Mouse (Mus musculus) heart, postnatal 36 days (tissue): ENCODE data around the gene Prcc. TPM values are rescaled to one million over a fixed set of nuclear protein-coding genes. Genes with fewer than 3 reads are reported as not detected.

Experiments used
- DNase-seq, 2 experiments: peaks; one replicate each; pipeline ENCODE4 v3.0.0; 2021 to 2022
- intact Hi-C: fragments of 180-260 bp; cut with DNase I; formaldehyde crosslinking; loops from one replicate; pipeline ENCODE4 v1.15.1; 2025
- total RNA-seq, 2 experiments: library from RNA; stranded (reverse); gene quantifications; 2 replicates each; pipeline ENCODE4 v1.2.3; 2021

The Prcc gene
- total RNA-seq, result 10 to 100 TPM; 47.5 to 51.6 TPM

DNA sequence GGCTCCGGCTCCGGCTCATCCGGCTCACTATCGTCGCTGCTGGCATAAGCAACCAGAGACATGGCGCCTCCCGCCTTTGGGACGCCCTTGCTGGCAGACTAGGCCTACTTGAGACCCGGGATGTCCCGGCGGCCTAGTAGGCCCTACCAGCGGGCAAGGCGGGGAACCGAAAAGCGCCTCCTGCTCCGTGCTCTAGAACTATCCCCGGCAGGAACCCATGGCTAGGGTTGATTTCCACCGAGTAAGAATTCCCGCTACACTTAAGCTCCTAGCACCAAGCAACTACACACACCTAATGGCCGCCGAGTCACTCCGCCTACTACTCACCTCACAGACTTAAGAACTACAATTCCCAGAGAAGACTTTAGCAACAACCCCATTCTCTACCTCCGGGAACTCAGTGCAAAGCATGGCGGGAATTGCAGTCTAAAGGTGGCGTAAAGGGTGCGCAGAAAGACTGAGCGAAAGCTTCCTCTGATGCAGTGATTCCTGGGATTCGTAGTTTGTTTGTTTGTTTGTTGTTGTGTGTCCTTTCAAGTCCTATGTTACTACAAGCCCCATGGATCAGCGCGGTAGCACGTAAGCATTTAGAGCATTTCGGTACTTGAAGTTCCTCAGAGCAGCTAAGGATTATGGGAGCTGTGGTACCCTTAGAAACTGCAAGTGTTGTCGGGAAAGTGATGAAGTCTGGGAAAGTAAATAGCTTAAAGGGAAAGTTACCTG is at the start of gene Prcc:
Gene Prcc (minus strand): TSS at position 328 of the 723 bp plus-strand sequence.
- DNase-seq, result peak; percentile 83 to 87
- intact Hi-C loops, result loop anchor here (1.0 to 2.0 kb wide), 3 partner anchors 20 to 45 kb away; partner anchors contain the start of genes Isg20l2, Mrpl24 and Rrnad1

DNA sequence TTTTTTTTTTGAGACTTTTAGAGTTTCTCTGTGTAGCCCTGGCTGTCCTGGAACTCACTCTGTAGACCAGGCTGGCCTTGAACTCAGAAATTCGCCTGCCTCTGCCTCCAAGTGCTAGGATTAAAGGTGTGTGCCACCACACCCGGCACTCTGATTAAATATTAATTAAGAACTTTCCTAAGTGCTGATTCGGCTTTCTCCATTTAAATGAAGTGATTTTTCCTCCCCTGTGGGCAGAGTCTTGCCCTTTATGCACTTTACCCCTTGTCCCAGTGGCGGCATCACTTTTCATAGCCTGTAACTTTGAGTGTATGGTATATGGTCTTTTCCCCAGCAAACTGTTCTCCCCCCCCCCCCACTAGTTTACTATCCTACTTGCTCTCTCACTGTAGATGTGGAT is 49.8 kb upstream of the Prcc start:
- intact Hi-C loops, result loop anchor here (1.0 kb wide), 2 partner anchors 26 to 52 kb away; no protein-coding TSS in a partner anchor
- DNase-seq, result no peak

DNA sequence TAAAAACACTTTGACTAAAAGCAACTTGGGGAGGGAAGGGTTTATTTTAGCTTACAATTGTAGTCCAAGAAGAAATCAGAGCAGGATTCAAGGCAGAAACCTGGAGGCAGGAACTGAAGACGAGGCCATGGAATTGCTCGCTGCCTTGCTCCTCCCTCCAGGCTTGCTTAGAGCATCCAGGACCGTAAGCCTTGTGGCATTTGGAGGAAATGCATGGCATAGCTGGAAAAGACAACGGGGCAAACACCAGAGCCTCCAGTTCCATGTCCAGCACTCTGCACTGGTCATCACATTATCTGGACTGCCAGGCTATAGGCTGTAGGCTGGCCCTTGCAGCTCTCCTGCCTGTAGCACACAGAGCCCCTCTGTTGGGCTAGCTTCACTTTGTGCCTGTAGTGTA is 49.1 kb upstream of the Prcc start:
- DNase-seq, result no peak
- intact Hi-C loops, result no loop called here

DNA sequence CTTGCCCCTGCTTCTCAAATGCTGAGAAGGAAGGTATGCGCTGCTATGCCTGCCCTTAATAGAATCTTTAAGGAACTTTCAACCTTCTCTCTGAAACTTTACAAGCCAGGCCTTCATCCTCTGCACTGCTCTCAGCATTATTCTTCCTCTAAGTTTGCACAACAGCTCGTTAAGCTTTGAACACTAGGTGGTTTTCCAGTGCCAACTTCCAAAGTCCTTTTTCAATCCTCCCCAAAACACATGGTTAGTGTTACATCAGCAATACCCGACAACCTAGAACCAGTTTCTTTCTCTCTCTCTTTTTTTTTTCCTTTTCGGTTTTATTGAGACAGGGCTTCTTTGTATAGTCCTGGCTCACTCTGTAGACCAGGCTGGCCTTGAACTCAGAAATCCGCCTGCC is 48.6 kb upstream of the Prcc start:
- DNase-seq, result no peak

DNA sequence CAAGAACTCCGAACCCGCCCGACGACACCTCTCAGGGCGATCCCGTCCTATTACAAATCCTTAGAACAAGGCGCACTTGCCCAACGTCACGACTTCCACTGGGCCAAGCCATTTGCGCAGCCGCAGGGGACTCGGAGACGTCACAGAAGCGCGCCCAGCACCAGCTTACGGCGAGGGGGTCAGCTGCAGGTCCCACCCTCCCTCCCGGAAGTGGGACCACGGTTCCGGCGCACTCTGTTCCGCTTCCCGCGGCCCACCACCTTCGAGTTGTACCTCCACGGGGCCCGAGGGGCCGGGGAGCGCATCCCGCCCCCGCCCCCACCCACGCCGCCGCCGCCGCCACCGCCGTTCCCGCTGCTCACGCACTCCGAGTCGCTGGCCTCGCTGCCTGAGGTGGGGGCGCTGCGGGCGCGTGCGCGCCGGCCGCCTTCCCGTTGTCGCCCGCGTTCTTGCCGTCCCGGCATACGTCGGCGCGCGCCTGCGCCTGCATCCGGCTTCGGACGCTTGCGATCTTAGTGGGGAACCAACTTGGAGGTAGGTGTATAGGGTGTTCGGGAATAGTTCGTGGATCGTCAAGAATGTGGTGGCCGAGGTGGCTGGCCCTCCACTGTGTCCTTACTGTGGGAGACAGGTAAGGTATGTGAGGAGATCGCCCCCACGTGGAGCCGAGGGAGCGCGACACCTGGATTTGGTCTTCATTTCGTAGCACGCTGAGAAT is 44.8 kb upstream of the Prcc start, which contains the start of the genes Isg20l2 and Rrnad1:
Gene Isg20l2 (plus strand): TSS at position 237 of the 718 bp plus-strand sequence.
Gene Rrnad1 (minus strand): TSS at position 640 of the 718 bp plus-strand sequence.
- DNase-seq, result peak; percentile 96 to 98
- intact Hi-C loops, result loop anchor here (2.0 kb wide), 1 partner anchor 43 kb away; no protein-coding TSS in a partner anchor

More for the DNA sequence above, 48.6 kb upstream of the Prcc start:
- intact Hi-C loops, result no loop called here

DNA sequence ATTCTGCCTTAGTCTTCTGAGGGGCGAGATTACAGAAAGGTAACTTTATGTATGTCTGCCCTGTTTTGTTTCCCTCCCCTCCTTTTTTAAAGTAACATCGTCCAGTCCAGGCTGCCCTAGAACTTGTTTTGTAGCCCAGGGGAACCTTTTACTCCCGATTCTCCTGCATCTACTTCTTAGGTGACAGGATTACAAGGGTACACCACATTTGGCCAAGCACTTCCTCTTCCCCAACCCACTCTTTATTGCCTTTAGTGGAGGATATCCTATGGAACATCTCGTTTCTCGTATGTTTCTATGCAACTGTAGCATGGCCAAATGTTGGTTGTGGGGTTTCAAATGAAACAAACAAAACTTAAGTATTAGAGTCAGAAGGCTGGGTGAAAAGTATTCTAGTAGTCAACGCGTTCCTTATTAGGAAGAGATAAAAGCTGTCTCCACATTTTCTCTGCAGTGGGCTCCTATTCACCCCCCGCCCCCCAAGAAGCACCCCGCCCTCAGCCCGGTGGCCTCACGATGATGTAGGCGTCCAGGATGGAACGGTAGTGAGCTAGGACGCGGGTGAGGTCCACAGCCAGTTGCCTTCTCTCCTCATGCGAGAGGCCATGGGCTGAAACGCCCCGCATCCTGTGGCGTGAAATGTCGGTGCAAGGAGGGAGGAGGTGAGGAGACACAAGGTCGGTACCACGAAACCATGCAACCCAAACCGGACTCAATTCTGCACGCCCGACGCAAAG is 44.1 kb upstream of the Prcc start:
- no peak for DNase-seq
- intact Hi-C loops, result loop anchor here (2.0 kb wide), 1 partner anchor 43 kb away; no protein-coding TSS in a partner anchor

DNA sequence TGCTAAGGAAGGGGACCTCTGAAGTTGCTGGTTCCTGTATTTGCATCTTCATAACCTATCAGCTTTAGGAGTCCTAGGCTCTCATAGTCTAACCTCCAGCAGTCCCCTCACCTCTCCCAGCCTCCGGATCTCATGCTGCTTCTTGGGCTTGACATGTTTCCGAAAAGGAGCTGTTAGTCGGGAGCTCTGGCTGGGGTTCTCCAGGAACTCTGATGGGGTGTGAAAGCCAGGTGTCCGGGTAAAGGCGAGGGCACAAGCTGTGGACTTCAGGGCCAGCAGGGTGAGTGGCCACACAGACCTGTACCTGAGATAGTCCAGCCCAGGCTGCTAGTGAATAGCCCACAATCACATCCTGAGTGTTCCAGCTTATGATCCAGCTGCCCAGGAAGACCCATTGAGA is 42.0 kb upstream of the Prcc start:
- intact Hi-C loops, result no loop called here
- DNase-seq, result no peak

DNA sequence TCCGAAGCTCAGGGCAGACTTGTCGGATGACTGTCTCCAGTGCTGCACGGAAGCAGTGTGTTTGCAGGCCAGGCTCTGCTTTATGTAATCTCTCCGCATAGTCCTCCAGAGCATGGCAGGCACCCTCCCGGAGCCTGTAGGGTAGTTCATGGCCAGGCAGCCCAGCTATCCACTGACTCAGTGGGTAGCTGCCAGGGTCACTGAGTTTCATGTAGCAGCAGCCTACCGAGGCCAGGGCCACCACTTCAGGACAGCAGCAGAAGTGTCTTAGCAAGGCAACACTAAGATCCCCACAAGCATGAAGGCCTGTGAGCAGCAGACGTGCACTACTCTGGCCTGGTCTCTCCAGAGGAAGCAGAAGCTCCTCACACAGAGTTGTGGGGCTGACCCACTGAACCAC is 39.6 kb upstream of the Prcc start:
- intact Hi-C loops, result no loop called here
- no peak for DNase-seq

DNA sequence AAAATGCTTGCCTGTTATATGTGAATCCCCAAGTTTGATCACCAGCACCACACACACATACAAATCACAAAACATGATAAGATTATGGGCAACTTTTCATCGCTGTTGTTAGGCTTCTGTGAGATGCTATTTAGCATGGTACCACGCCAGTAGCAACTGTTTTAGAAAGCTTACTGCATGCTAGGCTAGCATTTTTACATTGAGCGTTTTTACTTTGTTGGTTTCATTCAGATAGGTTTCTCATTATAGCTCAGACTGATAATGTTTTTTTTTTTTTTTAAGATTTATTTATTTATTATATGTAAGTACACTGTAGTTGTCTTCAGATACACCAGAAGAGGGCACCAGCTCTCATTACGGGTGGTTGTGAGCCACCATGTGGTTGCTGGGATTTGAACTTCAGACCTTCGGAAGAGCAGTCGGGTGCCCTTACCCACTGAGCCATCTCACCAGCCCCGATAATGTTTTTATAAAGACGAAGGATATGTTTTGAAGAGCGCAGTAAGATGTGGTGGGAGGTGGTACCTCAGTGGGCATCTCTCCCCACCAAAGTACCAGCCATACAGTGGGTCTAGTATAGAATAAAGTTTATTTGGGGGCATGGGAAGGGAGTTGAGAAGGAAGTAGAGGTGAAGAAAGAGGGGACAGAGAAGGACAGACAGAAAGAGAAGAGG is 35.0 kb upstream of the Prcc start:
- intact Hi-C loops, result no loop called here

DNA sequence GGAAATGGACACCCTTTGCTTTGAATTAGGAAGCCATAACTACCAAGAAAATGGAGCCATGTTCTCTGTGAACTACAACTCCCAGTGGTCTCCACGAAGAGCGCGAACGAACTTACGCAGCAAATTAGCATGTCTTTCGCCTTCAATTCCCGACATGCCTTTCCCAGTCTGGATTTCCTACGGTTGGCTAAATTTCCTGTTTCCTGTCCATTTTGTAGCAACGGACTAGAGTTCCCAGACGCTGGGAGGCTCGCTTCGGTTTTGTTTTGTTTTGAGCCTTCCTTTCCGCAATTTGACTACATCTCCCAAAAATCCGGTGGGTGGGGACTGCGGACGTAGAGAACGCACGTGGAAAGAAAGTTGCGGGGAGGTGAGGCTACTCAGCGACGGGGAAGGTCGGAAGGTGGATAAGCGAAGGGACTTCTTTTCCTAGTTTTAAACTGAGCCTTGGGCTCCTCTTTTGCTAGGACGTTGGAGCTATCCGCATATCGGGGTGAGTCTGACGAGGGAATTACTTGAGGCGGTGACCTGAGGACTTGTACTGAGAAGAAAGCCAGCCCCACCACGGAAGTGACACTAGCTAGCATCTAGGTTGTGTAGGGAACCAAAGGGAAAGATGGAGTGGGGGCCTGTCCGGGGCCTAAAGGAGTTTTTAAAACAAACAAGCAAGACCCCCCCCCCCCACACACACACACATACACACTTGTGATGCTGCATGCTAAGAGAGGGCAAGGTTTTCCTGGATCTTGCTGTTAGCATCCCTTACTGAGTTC is 34.1 kb upstream of the Prcc start, which contains the start of gene Mrpl24:
Gene Mrpl24 (plus strand): TSS at position 171 of the 773 bp plus-strand sequence.
- DNase-seq, result peak; percentile 70 to 74
- intact Hi-C loops, result loop anchor here (1.0 kb wide), 1 partner anchor 34 kb away; the partner anchor contains the start of gene Prcc

More for the DNA sequence above, 35.0 kb upstream of the Prcc start:
- DNase-seq, result no peak

DNA sequence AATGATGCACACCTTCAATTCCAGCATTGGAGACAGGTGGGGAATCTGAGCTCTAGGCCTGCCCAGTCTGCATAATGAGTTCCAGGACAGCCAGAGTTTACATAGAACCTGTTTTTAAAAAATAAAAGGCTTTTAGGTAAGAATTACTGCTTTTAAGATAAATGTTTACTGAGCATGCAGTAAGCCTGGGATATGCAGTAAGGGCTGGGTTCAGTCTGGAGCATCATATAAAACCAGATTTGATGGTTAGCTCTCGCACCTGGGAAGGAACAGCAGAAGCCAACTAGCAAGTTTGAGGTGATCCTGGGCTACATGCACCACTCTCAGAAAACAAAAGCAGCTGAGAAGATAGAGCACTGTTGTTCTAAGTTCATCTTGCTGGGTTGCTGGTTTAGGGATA is 33.1 kb upstream of the Prcc start:
- intact Hi-C loops, result no loop called here
- DNase-seq, result no peak

DNA sequence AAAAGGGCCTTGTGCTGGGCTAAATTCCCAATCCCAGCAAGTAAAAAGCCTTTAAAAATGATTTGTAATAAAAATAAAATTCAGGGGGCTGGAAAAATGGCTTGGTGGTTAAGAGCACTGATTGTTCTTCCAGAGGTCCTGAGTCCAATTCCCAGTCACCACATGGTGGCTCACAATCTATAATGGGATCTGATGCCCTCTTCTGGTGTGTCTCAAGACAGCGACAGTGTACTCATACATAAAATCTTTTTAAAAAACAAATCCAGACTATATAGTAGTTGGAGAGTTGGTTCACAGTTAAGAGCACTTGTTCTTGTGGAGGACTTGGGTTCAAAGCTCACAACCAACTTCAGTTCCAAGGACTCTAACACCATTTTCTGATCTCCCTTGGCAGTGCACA is 31.6 kb upstream of the Prcc start:
- intact Hi-C loops, result no loop called here
- no peak for DNase-seq

DNA sequence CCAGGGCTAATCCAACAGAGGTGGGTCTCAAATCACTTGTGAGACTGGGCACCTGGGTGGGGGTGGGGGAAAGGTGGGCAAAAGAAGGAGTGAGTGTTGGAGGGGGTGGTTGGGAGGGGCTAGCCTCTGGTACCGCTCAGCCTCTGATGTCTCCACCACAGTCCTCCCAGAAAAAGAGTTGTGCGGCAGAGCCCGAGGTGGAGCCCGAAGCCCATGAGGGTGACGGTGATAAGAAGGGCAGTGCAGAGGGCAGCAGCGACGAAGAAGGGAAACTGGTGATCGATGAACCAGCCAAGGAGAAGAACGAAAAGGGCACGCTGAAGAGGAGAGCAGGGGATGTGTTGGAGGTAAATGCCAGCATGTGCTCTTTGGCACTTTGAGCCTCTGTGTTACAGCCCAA is 28.5 kb upstream of the Prcc start:
- DNase-seq, result no peak
- intact Hi-C loops, result no loop called here

DNA sequence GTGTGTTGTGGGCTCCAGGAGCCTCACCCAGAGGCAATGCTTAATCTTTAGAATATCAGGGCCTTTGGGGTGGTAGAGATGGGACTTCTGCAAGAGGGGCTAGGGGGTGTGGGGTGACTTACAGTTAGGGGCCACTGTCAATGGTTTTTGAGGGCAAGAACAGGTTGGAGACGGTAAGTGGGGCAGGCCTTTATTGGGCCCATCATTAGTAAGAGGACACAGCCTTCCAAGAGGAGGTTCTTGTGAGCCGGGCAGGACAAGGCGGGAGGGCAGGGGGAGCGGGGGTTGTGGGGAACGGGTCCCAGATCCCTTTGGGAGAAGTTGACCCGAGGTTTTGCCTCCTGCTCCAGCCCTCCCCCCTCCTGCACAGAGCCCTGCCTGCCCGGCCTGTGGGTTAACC is 28.1 kb upstream of the Prcc start:
- DNase-seq, result no peak
- intact Hi-C loops, result no loop called here

DNA sequence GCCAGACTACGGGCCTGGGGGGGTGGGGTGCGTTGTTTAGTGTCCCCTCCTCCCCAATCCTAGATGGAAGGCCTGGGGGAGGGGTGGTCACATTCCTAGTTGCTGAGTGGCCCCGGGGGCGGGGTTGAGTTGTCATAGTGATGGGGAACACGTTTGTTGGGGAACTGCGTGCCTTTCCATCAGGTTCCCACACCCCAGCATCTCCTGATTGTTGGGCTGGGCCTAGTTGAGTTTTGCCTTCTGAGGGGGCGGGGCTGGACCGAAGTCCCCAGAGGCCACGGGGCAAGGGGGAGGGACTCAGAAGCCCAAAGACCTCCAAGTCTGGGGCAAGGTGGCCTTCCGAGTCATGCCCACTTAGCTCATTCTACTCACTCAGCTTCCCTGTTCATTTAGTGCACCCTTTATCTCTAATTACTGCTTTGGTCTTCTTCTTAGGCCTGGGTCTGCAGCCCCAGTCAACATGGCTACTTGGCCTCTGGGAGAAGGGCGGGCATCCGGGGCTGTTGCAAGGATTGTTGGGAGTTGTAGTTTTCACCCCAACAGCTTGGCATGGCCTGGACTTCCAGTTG is 25.2 kb upstream of the Prcc start:
- intact Hi-C loops, result no loop called here
- peak; percentile 76 to 83 for DNase-seq

DNA sequence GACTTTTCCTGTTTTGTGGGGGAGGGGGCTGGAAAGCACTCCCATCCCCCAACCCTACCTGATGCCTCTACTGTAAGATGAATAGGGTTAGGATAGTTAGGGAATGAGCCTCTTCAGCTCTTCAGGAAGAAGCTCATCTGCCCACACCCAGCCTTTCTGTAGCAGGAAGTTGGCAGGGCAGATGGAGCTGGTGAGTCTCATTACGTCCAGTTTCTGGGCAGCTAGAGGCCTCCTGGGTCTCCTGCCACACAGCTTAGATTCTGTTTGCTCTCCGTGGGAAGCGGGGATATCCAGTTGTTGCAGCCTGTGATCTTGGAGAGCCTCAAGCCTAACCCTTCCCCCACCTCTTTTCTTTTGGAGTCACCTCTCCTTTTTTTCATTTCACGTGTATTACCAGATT is 24.5 kb upstream of the Prcc start:
- intact Hi-C loops, result no loop called here
- no peak for DNase-seq

DNA sequence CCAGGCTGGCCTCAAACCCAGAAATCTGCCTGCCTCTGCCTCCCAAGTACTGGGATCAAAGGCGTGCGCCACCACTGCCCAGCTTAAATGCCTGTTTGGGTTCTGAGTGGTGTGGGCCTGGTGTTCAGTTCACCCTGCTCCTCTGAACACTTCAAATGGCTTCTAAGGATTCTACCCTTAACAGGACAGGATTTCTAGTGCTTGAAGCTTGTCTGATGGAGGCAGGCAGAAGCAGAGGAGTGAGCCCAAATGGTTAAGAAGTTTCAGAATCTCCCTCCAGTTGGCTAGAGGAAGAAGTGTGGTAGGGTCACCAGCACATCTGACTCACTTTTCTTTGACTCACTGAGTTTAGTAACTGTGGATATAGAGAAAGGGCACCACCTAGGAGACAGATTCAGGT is 24.0 kb upstream of the Prcc start:
- DNase-seq, result no peak
- intact Hi-C loops, result no loop called here

DNA sequence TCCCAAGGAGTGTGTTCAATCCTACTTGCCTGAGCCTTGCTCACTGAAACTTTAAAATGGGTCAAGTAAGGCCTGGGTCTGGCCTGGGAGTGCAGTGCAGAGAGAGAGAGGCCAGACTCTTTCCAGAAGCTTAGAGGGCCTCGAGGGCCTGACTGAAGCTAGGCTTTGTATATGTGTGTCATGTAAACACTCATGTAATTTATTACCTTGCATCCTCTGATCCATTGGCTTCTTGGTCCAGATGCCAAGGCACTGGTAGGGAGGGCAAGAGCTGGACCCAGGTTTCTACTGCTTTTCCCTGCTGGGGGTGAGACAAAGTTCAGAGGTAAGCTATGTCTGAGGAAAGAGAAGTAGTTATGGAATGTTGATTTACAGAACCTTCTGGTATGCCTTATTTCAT is 22.5 kb upstream of the Prcc start:
- intact Hi-C loops, result no loop called here
- DNase-seq, result no peak
